Comparison of ENCODE assay signal across 8 mouse cellular contexts in the genomic region with DNA sequence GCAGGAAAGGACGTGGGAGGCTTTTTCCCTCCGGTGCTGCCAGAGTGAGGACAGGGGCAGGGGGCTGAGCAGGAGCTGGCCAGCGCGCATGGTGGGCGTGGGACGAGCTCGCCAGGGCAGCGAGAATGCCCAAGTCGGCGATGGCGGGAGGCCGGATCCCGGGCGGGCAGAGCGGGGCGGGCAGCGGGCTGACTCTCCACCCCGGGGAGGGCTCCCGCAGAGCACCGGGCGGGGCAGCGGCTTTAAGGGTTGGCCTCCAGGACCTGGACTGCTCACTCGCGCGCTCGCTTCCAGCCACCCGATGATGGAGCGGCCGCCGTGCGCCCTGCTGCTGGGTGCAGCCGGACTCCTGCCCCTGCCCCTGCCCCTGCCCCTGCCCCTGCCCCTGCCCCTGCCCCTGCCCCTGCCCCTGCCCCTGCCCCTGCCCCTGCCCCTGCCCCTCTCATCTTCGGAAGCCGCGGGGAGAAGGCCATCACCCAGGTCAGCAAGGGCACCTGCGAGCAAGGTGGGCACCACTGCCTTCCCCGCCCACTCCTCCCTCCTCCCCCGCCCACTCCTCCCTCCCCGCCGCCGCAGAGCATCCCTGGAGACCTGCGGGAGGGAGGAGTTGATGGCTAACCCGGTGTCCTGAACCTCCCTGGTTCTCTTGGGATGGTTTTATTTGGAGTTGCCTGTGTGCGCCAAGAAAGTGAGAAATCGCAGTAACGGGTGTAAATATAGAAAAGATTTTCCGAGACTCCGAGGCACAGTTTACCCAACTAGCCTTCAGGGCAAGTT. TPM values are rescaled to one million over a fixed set of nuclear protein-coding genes. Genes with fewer than 3 reads are reported as not detected.
DNase-seq lines count a peak whose midpoint lies in the region; ATAC-seq and TF ChIP-seq lines count a peak whose summit lies in the region.

No protein-coding gene starts in this region.

- DNase-seq in MEL (ENCODE audit: low read depth, low spot score) = no peak
- DNase-seq in lung, postnatal 0 days (ENCODE audit: low spot score) = peak; percentile 38
- DNase-seq in thymus, postnatal 36 days = no peak
- no peak for DNase-seq in cerebellum, adult 9-11 months

- H3K79me2 ChIP-seq in MEL (ENCODE audit: control insufficient read depth, insufficient read depth, low read length, poor library complexity) = no peaks in the 10 kb centered on the region

- H3K9me3 ChIP-seq in MEL (replicated peaks; ENCODE audit: insufficient read depth, low read length) = no peaks in the 10 kb centered on the region
- peaks cover 31% of the 10 kb centered on the region for H3K9me3 ChIP-seq in embryonic facial prominence, embryonic 13.5 days
- H3K9me3 ChIP-seq in heart, embryonic 13.5 days = peaks cover 28% of the 10 kb centered on the region
- peaks cover 25% of the 10 kb centered on the region for H3K9me3 ChIP-seq in kidney, embryonic 14.5 days (ENCODE audit: control insufficient read depth, low read length)
- H3K9me3 ChIP-seq in lung, postnatal 0 days (ENCODE audit: low read length) = peaks cover 17% of the 10 kb centered on the region

- ATAC-seq in embryonic facial prominence, embryonic 13.5 days (ENCODE audit: insufficient number of reproducible peaks, insufficient read depth, low FRiP score, low TSS enrichment, low read depth) = no peak
- ATAC-seq in heart, embryonic 13.5 days (ENCODE audit: extremely low read depth, insufficient number of reproducible peaks, low FRiP score, low TSS enrichment) = no peak
- ATAC-seq in kidney, embryonic 14.5 days (ENCODE audit: low FRiP score, low TSS enrichment) = peak; percentile 74; the same call in 1 of the 2 replicates
- peak; percentile 43 for ATAC-seq in lung, postnatal 0 days

- peaks cover 0 to 3% of the 10 kb centered on the region in 2 experiments; a peak in 2 of 4 replicates for H3K4me1 ChIP-seq in MEL (ENCODE audit: control insufficient read depth in 1 of 2, insufficient read depth in 2 of 2, low read length in 2 of 2)
- no peaks in the 10 kb centered on the region for H3K4me1 ChIP-seq in embryonic facial prominence, embryonic 13.5 days
- no peaks in the 10 kb centered on the region for H3K4me1 ChIP-seq in heart, embryonic 13.5 days
- H3K4me1 ChIP-seq in kidney, embryonic 14.5 days (ENCODE audit: control insufficient read depth, insufficient read depth, low read length) = no peaks in the 10 kb centered on the region
- H3K4me1 ChIP-seq in lung, postnatal 0 days (ENCODE audit: insufficient read depth, low read depth, low read length) = no peaks in the 10 kb centered on the region
- 0 out of 2 replicates have a peak, but pooled peaks cover 2% of the 10 kb centered on the region for H3K4me1 ChIP-seq in small intestine, adult 2 months (ENCODE audit: control insufficient read depth, insufficient read depth, insufficient read length, low read length)

- TF ChIP-seq RAD21 in MEL (IDR thresholded peaks at IDR 0.05; ENCODE audit: low read depth, low read length) = no peak

- no peaks in the 10 kb centered on the region for H3K27me3 ChIP-seq in MEL (ENCODE audit: control insufficient read depth in 1 of 2, insufficient read depth in 2 of 2, low read length in 2 of 2)
- H3K27me3 ChIP-seq in embryonic facial prominence, embryonic 13.5 days = peaks cover 8% of the 10 kb centered on the region; the same call in 1 of the 2 replicates
- no peaks in the 10 kb centered on the region for H3K27me3 ChIP-seq in heart, embryonic 13.5 days (replicated peaks)
- H3K27me3 ChIP-seq in kidney, embryonic 14.5 days (ENCODE audit: control insufficient read depth, insufficient read depth, low read length) = no peaks in the 10 kb centered on the region
- no peaks in the 10 kb centered on the region for H3K27me3 ChIP-seq in lung, postnatal 0 days (replicated peaks; ENCODE audit: insufficient read depth, low read length)
- no peaks in the 10 kb centered on the region for H3K27me3 ChIP-seq in small intestine, adult 2 months (ENCODE audit: control insufficient read depth, insufficient read depth, low read length)

- H3K27ac ChIP-seq in MEL (ENCODE audit: control insufficient read depth, low read depth, low read length) = no peak overlapping the region
- no peak overlapping the region for H3K27ac ChIP-seq in embryonic facial prominence, embryonic 13.5 days
- H3K27ac ChIP-seq in heart, embryonic 13.5 days (replicated peaks) = no peak overlapping the region
- no peak overlapping the region for H3K27ac ChIP-seq in kidney, embryonic 14.5 days (ENCODE audit: low read depth, low read length)
- H3K27ac ChIP-seq in lung, postnatal 0 days (ENCODE audit: low read length) = no peak overlapping the region
- no peak overlapping the region for H3K27ac ChIP-seq in small intestine, adult 2 months (ENCODE audit: insufficient read depth, low read depth, low read length)

- TF ChIP-seq POLR2A in MEL (IDR thresholded peaks at IDR 0.05; ENCODE audit: control insufficient read depth in 1 of 2, insufficient read depth in 1 of 2, low read depth in 1 of 2, low read length in 2 of 2, poor library complexity in 1 of 2) = no peak
- TF ChIP-seq POLR2A in small intestine, adult 2 months (IDR thresholded peaks at IDR 0.05; ENCODE audit: low read depth, low read length) = no peak

- 6% methylated on average over 41 of the region's 48 CpGs for WGBS in embryonic facial prominence, embryonic 13.5 days
- WGBS in heart, embryonic 13.5 days = 6% methylated on average over 32 of the region's 48 CpGs
- 5% methylated on average over 36 of the region's 48 CpGs for WGBS in kidney, embryonic 14.5 days
- WGBS in lung, postnatal 0 days = 8% methylated on average over 26 of the region's 48 CpGs
- 9% methylated on average over 35 of the region's 48 CpGs for WGBS in small intestine, adult 2 months

- no peak for TF ChIP-seq CTCF in MEL (IDR thresholded peaks at IDR 0.05 in 2 of 3, conservative IDR thresholded peaks at IDR 0.05 in 1 of 3; ENCODE audit: control insufficient read depth in 1 of 3, insufficient read depth in 1 of 3, low read depth in 2 of 3, low read length in 3 of 3, poor library complexity in 1 of 3, severe bottlenecking in 1 of 3)
- TF ChIP-seq CTCF in lung, postnatal 0 days (IDR thresholded peaks at IDR 0.05) = no peak
- TF ChIP-seq CTCF in small intestine, adult 2 months (IDR thresholded peaks at IDR 0.05; ENCODE audit: extremely low read depth, insufficient read length, insufficient replicate concordance, low read depth, low read length) = no peak

- peaks cover 0 to 5% of the 10 kb centered on the region in 2 experiments; a peak in 1 of 4 replicates for H3K36me3 ChIP-seq in MEL (ENCODE audit: control insufficient read depth in 1 of 2, insufficient read depth in 2 of 2, low read length in 2 of 2)
- H3K36me3 ChIP-seq in embryonic facial prominence, embryonic 13.5 days = no peaks in the 10 kb centered on the region
- no peaks in the 10 kb centered on the region for H3K36me3 ChIP-seq in heart, embryonic 13.5 days
- no peaks in the 10 kb centered on the region for H3K36me3 ChIP-seq in kidney, embryonic 14.5 days (ENCODE audit: control insufficient read depth, insufficient read depth, low read length)
- no peaks in the 10 kb centered on the region for H3K36me3 ChIP-seq in lung, postnatal 0 days (ENCODE audit: insufficient read depth, low read length)
- H3K36me3 ChIP-seq in small intestine, adult 2 months (ENCODE audit: control insufficient read depth, insufficient read depth, low read length) = no peaks in the 10 kb centered on the region

- H3K4me3 ChIP-seq in MEL (ENCODE audit: control insufficient read depth in 1 of 2, insufficient read depth in 1 of 2, low read depth in 2 of 2, low read length in 2 of 2) = peak overlapping the region in 1 of 2 experiments; percentile 14; a peak in 2 of 4 replicates
- peak overlapping the region; percentile 31 for H3K4me3 ChIP-seq in embryonic facial prominence, embryonic 13.5 days
- H3K4me3 ChIP-seq in heart, embryonic 13.5 days = peak overlapping the region; percentile 49
- peak overlapping the region; percentile 37 for H3K4me3 ChIP-seq in kidney, embryonic 14.5 days (ENCODE audit: low read length)
- H3K4me3 ChIP-seq in lung, postnatal 0 days (ENCODE audit: low read depth, low read length) = peak overlapping the region; percentile 31
- peak overlapping the region; percentile 53 for H3K4me3 ChIP-seq in small intestine, adult 2 months (ENCODE audit: low read depth, low read length)

- peak overlapping the region; percentile 22; the same call in 1 of the 2 replicates for H3K9ac ChIP-seq in MEL (ENCODE audit: control insufficient read depth, low read depth, low read length, poor library complexity, severe bottlenecking)
- no peak overlapping the region for H3K9ac ChIP-seq in embryonic facial prominence, embryonic 13.5 days
- H3K9ac ChIP-seq in heart, embryonic 13.5 days = peak overlapping the region; percentile 44; the same call in 1 of the 2 replicates
- H3K9ac ChIP-seq in kidney, embryonic 14.5 days (ENCODE audit: low read depth, low read length) = peak overlapping the region; percentile 40; the same call in 1 of the 2 replicates
- no peak overlapping the region for H3K9ac ChIP-seq in lung, postnatal 0 days (replicated peaks; ENCODE audit: low read depth)

- peak overlapping the region; percentile 59 for H3K4me2 ChIP-seq in embryonic facial prominence, embryonic 13.5 days
- peak overlapping the region; percentile 71 for H3K4me2 ChIP-seq in heart, embryonic 13.5 days
- H3K4me2 ChIP-seq in kidney, embryonic 14.5 days (replicated peaks; ENCODE audit: low read depth, low read length) = peak overlapping the region; percentile 68
- H3K4me2 ChIP-seq in lung, postnatal 0 days (replicated peaks; ENCODE audit: low read depth, low read length) = peak overlapping the region; percentile 55

- TF ChIP-seq EP300 in MEL (IDR thresholded peaks at IDR 0.05; ENCODE audit: low read depth in 1 of 2, low read length in 2 of 2) = no peak
- TF ChIP-seq EP300 in lung, postnatal 0 days (IDR thresholded peaks at IDR 0.05) = no peak

TF ChIP-seq in MEL, 35 proteins besides CTCF, POLR2A, EP300 and RAD21:
- TF ChIP-seq SIN3A (IDR thresholded peaks at IDR 0.05; ENCODE audit: low read length) = no peak
- TF ChIP-seq NELFE (IDR thresholded peaks at IDR 0.05; ENCODE audit: low read depth, low read length) = no peak
- TF ChIP-seq ZMIZ1 (IDR thresholded peaks at IDR 0.05; ENCODE audit: low read depth, low read length) = no peak
- TF ChIP-seq MAFK (IDR thresholded peaks at IDR 0.05; ENCODE audit: borderline replicate concordance, low read depth, low read length) = no peak
- no peak for TF ChIP-seq TBP (IDR thresholded peaks at IDR 0.05; ENCODE audit: low read depth, low read length)
- no peak for TF ChIP-seq SMC3 (IDR thresholded peaks at IDR 0.05; ENCODE audit: low read depth, low read length)
TF ChIP-seq in MEL: peak in this region for 0.

RNA-seq across cellular contexts. Expression of gene Vmn1r3, which starts 45.9 kb away (rescaled TPM):
- total RNA-seq in MEL (2012; rRNA removed) = not detected in 2 replicates
- not detected for polyA plus RNA-seq in MEL (2012; ENCODE audit: insufficient read depth in 1 of 2, insufficient read length in 2 of 2, low read depth in 1 of 2, low replicate concordance in 2 of 2, missing spikeins in 1 of 2)
- not detected in 2 replicates for polyA plus RNA-seq in embryonic facial prominence, embryonic 13.5 days (2015; fragmentation: Nextera tagmentation; extraction: Ambion mirVana)
- not detected in 2 replicates for polyA plus RNA-seq in heart, embryonic 13.5 days (2015; fragmentation: Nextera tagmentation; extraction: Ambion mirVana)
- polyA plus RNA-seq in kidney, embryonic 14.5 days (2014; fragmentation: Nextera tagmentation; extraction: Ambion mirVana) = not detected in 2 replicates
- polyA plus RNA-seq in lung, postnatal 0 days (2015; fragmentation: Nextera tagmentation; extraction: Ambion mirVana) = not detected in 2 replicates
- polyA plus RNA-seq in small intestine, adult 2 months (2012; rRNA removed) = not detected in 2 replicates

Comparison
In these comparisons a context has a peak if more than half of its experiments do, and no peak if none do; other contexts are left out.
1. H3K9ac ChIP-seq: peak in MEL (single experiment), heart, embryonic 13.5 days (single experiment) and kidney, embryonic 14.5 days (single experiment); none in embryonic facial prominence, embryonic 13.5 days (single experiment) and lung, postnatal 0 days (single experiment).
2. ATAC-seq: peak in kidney, embryonic 14.5 days (single experiment) and lung, postnatal 0 days (single experiment); none in embryonic facial prominence, embryonic 13.5 days (single experiment) and heart, embryonic 13.5 days (single experiment).
3. Peak in every context shown above with its lines, with median percentiles within 50 percentile points of each other: H3K4me2 ChIP-seq.